Mouse (Mus musculus) heart, embryonic 13.5 days (tissue): ENCODE measurements at regions not wholly inside any gene's neighbourhood (a gene's known extent, or its start where the extent isn't known, plus 50 kb on each side); places are given as distances from the start of the nearest gene placed in this dataset.

ENCODE experiments used
- ATAC-seq: fragments of 200-750 bp; cut with Nextera tagmentation; 2 replicates; pipeline ENCODE4 v1.8.0; 2017; ENCODE audit warnings: moderate TSS enrichment; ENCODE audit not compliant: insufficient number of reproducible peaks, low FRiP score, low TSS enrichment; ENCODE audit errors: extremely low read depth
- H3K27ac ChIP-seq: fragments of 300-500 bp; sonication (generic); replicated peaks from 2 replicates; pipeline ENCODE4 v1.5.1; 2015; ENCODE audit warnings: moderate library complexity, mild to moderate bottlenecking, inconsistent platforms
- H3K27me3 ChIP-seq: fragments of 300-500 bp; sonication (generic); replicated peaks from 2 replicates; pipeline ENCODE4 v1.6.1; 2015; ENCODE audit warnings: mild to moderate bottlenecking, inconsistent platforms
- H3K36me3 ChIP-seq: fragments of 300-500 bp; sonication (generic); 2 replicates; pipeline ENCODE4 v1.6.1; 2015; ENCODE audit warnings: mild to moderate bottlenecking, inconsistent platforms
- H3K4me1 ChIP-seq: fragments of 300-500 bp; sonication (generic); 2 replicates; pipeline ENCODE4 v1.6.1; 2015; ENCODE audit warnings: inconsistent platforms
- H3K4me2 ChIP-seq: fragments of 300-500 bp; sonication (generic); 2 replicates; pipeline ENCODE4 v1.6.1; 2015; ENCODE audit warnings: inconsistent platforms, mild to moderate bottlenecking, moderate library complexity
- H3K4me3 ChIP-seq: fragments of 300-500 bp; sonication (generic); 2 replicates; pipeline ENCODE4 v1.5.1; 2015; ENCODE audit warnings: moderate library complexity, mild to moderate bottlenecking, inconsistent platforms
- H3K9ac ChIP-seq: fragments of 300-500 bp; sonication (generic); 2 replicates; pipeline ENCODE4 v1.6.1; 2015; ENCODE audit warnings: inconsistent platforms, mild to moderate bottlenecking, moderate library complexity
- H3K9me3 ChIP-seq: fragments of 300-500 bp; sonication (generic); 2 replicates; pipeline ENCODE4 v1.6.1; 2016; ENCODE audit warnings: inconsistent platforms
- WGBS: fragments of 180-500 bp; shearing (Covaris S2); methylation state at CpG from one replicate; pipeline ENCODE4 v1.1.7; 2015; ENCODE audit warnings: mixed read lengths; 5-methylcytosine and 5-hydroxymethylcytosine counted together

DNA sequence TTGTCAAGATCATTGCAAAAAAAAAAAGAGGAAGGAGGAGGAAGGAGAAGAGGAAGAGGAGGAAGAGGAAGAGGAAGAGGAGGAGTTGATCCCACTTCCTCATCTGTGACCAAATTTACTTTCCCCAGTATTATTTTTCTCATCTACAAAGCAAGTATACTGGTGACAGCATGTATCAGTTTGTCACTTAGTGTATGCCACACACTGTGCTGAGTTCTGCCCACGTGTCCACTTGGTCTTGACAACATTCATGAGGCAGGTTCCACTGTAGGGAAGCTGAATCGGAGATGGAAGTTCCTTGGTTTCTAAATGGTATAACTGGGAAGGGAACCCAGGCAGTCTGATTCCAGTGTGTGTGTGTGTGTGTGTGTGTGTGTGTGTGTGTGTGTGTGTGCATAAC lies 122.3 kb upstream of the Hs3st2 start:
- no peak overlapping the region for H3K27ac ChIP-seq
- no peaks in the 10 kb centered on the region for H3K27me3 ChIP-seq
- H3K9me3 ChIP-seq: no peaks in the 10 kb centered on the region
- no peak overlapping the region for H3K4me3 ChIP-seq
- no peaks in the 10 kb centered on the region for H3K36me3 ChIP-seq
- no peak for ATAC-seq
- H3K4me2 ChIP-seq: no peak overlapping the region
- H3K9ac ChIP-seq: no peak overlapping the region
- H3K4me1 ChIP-seq: no peaks in the 10 kb centered on the region
- WGBS: 70% methylated on average over 2 of the region's 2 CpGs

DNA sequence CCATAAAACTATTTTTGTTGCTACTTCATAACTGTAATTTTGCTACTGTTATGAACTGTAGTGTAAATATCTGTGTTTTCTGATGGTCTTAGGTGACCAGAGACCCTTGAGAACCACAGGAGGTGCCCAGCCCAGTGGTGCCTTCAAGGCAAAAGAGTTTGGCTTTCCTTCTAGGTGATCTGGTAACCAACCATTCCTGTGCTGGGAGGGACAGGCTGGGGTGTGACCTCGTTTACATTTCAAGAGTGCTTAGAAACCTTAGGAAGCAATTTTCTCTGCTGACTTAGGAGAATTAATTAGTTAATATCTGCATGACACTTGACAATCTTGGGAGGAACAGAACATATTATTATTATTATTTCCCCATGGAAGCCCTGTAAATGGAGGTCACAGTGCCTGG lies 111.1 kb upstream of the Hs3st2 start:
- H3K36me3 ChIP-seq: no peaks in the 10 kb centered on the region
- no peak overlapping the region for H3K9ac ChIP-seq
- H3K27me3 ChIP-seq: no peaks in the 10 kb centered on the region
- ATAC-seq: no peak
- H3K4me1 ChIP-seq: no peaks in the 10 kb centered on the region
- H3K27ac ChIP-seq: no peak overlapping the region
- H3K4me2 ChIP-seq: no peak overlapping the region
- no peak overlapping the region for H3K4me3 ChIP-seq
- H3K9me3 ChIP-seq: no peaks in the 10 kb centered on the region
- 31% methylated on average over 1 of the region's 1 CpGs for WGBS

GRCm38 (mm10) chr7:121282154-121282553 lies 109.5 kb upstream of the Hs3st2 start:
- 49% methylated on average over 7 of the region's 7 CpGs for WGBS
- no peak for ATAC-seq
- Histone ChIP-seq H3K9me3 (no peaks in the 10 kb centered on the region), H3K27ac (no peak overlapping the region), H3K4me3 (no peak overlapping the region), H3K9ac (no peak overlapping the region), H3K4me1 (no peaks in the 10 kb centered on the region), H3K27me3 (no peaks in the 10 kb centered on the region), H3K4me2 (no peak overlapping the region), H3K36me3 (no peaks in the 10 kb centered on the region)

DNA sequence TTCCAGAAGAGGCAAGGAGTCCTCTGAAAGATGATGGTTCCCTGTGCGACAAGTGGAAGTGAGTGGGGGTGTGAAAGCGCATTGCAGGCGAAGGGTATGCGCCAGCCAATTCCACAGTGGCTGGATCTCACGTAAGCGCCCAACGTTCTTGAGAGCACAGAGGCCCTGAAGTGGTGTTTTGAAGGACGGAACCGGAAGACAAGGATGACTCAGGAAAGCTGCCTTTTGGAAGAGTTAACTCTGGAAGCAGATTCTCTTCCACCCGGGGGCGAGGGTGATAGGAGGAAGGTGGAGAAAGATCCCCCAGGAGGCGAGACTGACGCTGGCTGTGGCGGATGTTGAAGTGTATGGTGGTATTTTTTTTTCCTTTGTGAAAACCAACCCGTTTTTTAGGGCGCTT lies 101.9 kb upstream of the Hs3st2 start:
- Histone ChIP-seq H3K27ac (no peak overlapping the region), H3K4me1 (no peaks in the 10 kb centered on the region), H3K36me3 (no peaks in the 10 kb centered on the region), H3K4me2 (no peak overlapping the region), H3K9me3 (0 out of 2 replicates have a peak, but pooled peaks cover 2% of the 10 kb centered on the region), H3K9ac (no peak overlapping the region), H3K27me3 (no peaks in the 10 kb centered on the region), H3K4me3 (no peak overlapping the region)
- 58% methylated on average over 16 of the region's 16 CpGs for WGBS
- ATAC-seq: no peak

DNA sequence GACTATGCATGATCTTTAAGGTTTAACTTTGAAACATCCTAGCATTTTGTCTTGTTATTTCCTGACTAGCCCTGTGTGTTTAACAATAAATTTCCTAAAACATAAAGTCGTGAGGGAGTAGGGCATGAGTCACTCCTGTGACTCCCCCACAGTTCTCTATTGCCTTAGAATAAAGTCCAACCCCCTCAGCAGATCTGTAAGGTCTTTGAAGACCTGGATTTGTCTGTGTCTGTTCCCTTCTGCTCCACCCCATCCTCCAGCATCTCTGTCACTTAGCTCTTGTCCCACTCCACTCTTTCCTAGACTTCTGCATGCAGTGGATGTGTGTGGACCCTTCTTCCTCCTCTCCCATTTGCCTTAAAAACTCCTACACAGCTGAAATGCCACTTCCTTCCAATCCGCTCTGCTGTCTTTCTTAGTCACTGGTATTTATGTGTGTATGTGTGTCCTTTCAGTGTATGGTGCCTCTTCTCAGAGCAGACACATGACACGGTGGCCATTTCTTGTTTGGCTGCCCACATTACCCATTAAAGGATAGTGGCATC lies 95.4 kb upstream of the Hs3st2 start:
- H3K36me3 ChIP-seq: no peaks in the 10 kb centered on the region
- 77% methylated on average over 3 of the region's 3 CpGs for whole genome bisulfite sequencing
- 0 out of 2 replicates have a peak, but pooled peaks cover 2% of the 10 kb centered on the region for H3K9me3 ChIP-seq
- no peak overlapping the region for H3K27ac ChIP-seq
- H3K27me3 ChIP-seq: no peaks in the 10 kb centered on the region
- ATAC-seq: no peak
- H3K4me1 ChIP-seq: no peaks in the 10 kb centered on the region
- no peak overlapping the region for H3K4me2 ChIP-seq
- no peak overlapping the region for H3K9ac ChIP-seq
- H3K4me3 ChIP-seq: no peak overlapping the region

DNA sequence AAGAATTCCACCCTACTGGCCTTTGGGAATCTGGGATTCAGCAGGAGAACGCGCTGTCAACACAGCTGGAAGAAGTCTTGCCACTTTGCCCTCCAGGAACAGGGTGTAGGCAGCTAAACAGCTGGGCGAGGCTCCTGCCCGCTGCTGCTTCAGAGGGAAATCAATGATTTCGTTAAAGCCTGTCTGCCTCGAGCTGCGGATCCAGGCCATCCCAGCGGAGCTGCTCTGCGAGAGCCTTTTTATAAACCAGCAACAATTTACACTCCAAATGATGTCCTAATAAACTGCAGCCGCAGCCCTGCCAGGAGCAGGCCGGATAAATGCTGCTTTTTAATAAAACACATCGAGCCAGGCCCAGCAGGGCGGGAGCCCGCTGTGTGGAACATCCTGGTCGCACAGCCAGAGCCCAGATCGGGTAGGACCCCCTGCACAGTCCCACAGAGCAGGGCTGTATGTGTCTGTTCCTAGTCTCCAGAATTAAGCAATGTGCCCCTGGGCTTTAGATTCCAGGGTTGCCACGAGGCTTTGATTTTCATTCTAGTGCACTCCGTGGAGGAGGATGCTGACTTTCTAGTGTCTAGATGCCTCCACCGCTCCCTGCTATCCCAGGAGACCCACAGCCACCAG lies 78.6 kb upstream of the Hs3st2 start:
- Histone ChIP-seq H3K36me3 (no peaks in the 10 kb centered on the region), H3K9me3 (no peaks in the 10 kb centered on the region), H3K4me2 (peak overlapping the region; percentile 18; the same call in 1 of the 2 replicates), H3K4me1 (no peaks in the 10 kb centered on the region), H3K27ac (no peak overlapping the region), H3K9ac (no peak overlapping the region), H3K4me3 (no peak overlapping the region), H3K27me3 (peaks cover 14% of the 10 kb centered on the region; the same call in 1 of the 2 replicates)
- no peak for ATAC-seq
- 12% methylated on average over 19 of the region's 19 CpGs for WGBS

DNA sequence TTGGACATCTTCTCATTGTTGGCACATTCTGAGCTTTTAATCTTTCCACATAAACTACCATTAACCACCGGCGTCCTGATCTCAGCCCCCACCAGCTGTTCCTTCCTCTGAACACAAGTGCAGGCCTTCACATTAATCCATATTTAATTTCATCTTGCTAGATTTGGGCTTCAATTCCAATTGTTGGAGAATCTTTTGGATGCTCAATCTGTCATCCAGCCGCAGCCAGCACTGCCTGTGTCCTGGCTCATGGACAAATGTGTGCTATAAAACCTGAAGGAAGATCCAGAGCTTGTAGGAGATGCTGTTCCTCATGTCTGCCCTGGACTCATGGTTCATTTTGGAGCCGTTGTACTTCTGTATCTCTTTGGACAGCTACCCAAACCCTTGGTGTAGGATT lies 77.1 kb upstream of the Hs3st2 start:
- no peak overlapping the region for H3K4me2 ChIP-seq
- peaks cover 14% of the 10 kb centered on the region; the same call in 1 of the 2 replicates for H3K27me3 ChIP-seq
- no peak for ATAC-seq
- no peak overlapping the region for H3K27ac ChIP-seq
- WGBS: 76% methylated on average over 4 of the region's 4 CpGs
- H3K9me3 ChIP-seq: no peaks in the 10 kb centered on the region
- H3K4me3 ChIP-seq: no peak overlapping the region
- H3K9ac ChIP-seq: no peak overlapping the region
- no peaks in the 10 kb centered on the region for H3K36me3 ChIP-seq
- no peaks in the 10 kb centered on the region for H3K4me1 ChIP-seq

DNA sequence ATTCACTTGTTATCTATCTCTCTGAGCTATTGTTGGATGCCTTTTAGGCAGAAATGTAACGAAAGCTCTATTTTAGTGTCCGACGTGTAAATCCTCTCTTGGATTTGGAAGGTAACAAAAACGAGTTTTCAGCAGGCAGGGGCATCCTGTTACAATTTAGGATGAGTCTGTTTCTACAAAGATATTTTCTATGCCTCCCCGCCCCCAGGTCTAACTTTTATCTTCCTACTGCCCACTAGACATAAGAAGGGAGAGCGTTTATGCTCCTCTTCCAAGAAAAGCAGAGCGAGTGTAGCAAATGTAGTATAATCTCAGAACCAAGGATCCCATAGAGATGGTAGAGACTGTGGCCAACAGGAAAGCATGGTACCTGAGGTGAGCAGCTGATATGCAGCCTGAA lies 62.4 kb upstream of the Hs3st2 start:
- Histone ChIP-seq H3K4me3 (no peak overlapping the region), H3K9me3 (no peaks in the 10 kb centered on the region), H3K36me3 (no peaks in the 10 kb centered on the region), H3K27me3 (no peaks in the 10 kb centered on the region), H3K4me2 (no peak overlapping the region), H3K4me1 (no peaks in the 10 kb centered on the region), H3K27ac (no peak overlapping the region), H3K9ac (no peak overlapping the region)
- 63% methylated on average over 7 of the region's 7 CpGs for WGBS
- no peak for ATAC-seq

GRCm38 (mm10) chr7:121332532-121332931 lies 59.1 kb upstream of the Hs3st2 start:
- Histone ChIP-seq H3K4me1 (no peaks in the 10 kb centered on the region), H3K36me3 (no peaks in the 10 kb centered on the region), H3K27ac (no peak overlapping the region), H3K9ac (no peak overlapping the region), H3K4me3 (no peak overlapping the region), H3K9me3 (no peaks in the 10 kb centered on the region), H3K4me2 (no peak overlapping the region), H3K27me3 (no peaks in the 10 kb centered on the region)
- no peak for ATAC-seq
- WGBS: 61% methylated on average over 2 of the region's 2 CpGs

DNA sequence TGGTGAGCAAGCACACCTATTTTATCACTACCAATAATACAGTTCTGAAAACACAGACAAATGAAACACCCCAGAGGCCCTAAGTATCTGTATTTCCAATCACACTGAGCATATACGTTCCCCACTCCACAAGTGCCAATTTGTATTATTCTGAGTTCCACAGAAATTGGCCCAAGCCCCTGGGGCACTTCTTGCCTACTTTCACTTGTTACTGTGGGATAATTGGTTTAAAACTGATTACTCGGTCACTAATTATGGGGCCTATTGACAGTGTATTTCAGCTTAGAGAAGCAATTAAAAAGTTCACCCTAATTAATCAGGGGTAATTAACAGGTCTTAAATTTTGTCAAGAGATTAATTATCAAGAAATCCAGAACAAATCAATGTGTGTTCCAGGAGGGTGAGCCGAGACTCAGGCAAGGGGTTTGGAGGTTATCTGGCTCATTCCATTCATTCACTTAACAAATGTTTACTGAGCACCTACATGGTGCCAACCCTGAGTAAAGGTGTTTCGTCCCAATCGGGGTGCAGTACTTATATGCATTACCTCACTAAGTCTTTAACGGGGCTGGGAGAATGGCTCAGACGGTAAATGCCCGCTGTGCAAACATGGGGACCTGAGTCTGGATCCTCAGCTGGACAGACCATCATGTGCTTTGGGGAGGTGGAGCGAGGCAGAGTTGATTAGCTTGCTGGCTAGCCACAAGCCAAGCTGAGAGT lies 56.1 kb upstream of the Hs3st2 start:
- H3K4me1 ChIP-seq: no peaks in the 10 kb centered on the region

GRCm38 (mm10) chr7:121339942-121340341 lies 51.7 kb upstream of the Hs3st2 start:
- Histone ChIP-seq H3K4me3 (no peak overlapping the region), H3K4me1 (no peaks in the 10 kb centered on the region), H3K27ac (no peak overlapping the region), H3K9ac (no peak overlapping the region), H3K4me2 (no peak overlapping the region), H3K36me3 (no peaks in the 10 kb centered on the region), H3K27me3 (no peaks in the 10 kb centered on the region), H3K9me3 (no peaks in the 10 kb centered on the region)
- ATAC-seq: no peak
- 32% methylated on average over 3 of the region's 3 CpGs for WGBS

More for the DNA sequence above, 56.1 kb upstream of the Hs3st2 start:
- no peak overlapping the region for H3K4me3 ChIP-seq
- no peaks in the 10 kb centered on the region for H3K36me3 ChIP-seq
- H3K27ac ChIP-seq: no peak overlapping the region
- no peak for ATAC-seq
- no peaks in the 10 kb centered on the region for H3K27me3 ChIP-seq
- H3K9me3 ChIP-seq: no peaks in the 10 kb centered on the region
- H3K4me2 ChIP-seq: no peak overlapping the region
- WGBS: 78% methylated on average over 9 of the region's 9 CpGs
- H3K9ac ChIP-seq: no peak overlapping the region
